Comparison of ENCODE assay signal across 10 mouse cellular contexts in genomic region chr15:62257955-62258354, GRCm38 (mm10).
A peak's percentile ranks its signal among the peaks of the same experiment; 100 is the strongest.
DNase-seq lines count a peak whose midpoint lies in the region; ATAC-seq lines count a peak whose summit lies in the region.
"Had no signal": no experiment of that assay in that cellular context is flagged by ENCODE, and none has a peak within 500 bp of the region (broad histone marks: within the 10 kb centered on the region; RNA-seq: fewer than 3 reads in every experiment).

No protein-coding gene starts in this region.

- ATAC-seq in megakaryocyte-erythroid progenitor cell, adult 5-6 weeks (replicated peaks; ENCODE audit: low FRiP score, low TSS enrichment, poor library complexity, severe bottlenecking), result no peak

- H3K4me3 ChIP-seq in forebrain, embryonic 10.5 days, result no peak overlapping the region
- H3K4me3 ChIP-seq: erythroblast, embryonic 14.5 days had no signal

- H3K27ac ChIP-seq in forebrain, embryonic 10.5 days, result peak overlapping the region; percentile 25; the same call in 1 of the 2 replicates

- H3K9me3 ChIP-seq in forebrain, embryonic 10.5 days, result no peaks in the 10 kb centered on the region
- H3K9me3 ChIP-seq: G1E had no signal

- DNase-seq in right cerebral cortex, adult 18-20 months, result peak; percentile 12
- no peak for DNase-seq in right cerebral cortex, postnatal 25 days
- peak; percentile 26 for DNase-seq in forebrain, embryonic 10.5 days (ENCODE audit: extremely low spot score, low spot score)
- peak; percentile 31 for DNase-seq in heart, postnatal 25 days (ENCODE audit: low spot score)
- DNase-seq in layer of hippocampus, adult 9-11 months, result peak; percentile 34
- peak; percentile 24 to 57 for DNase-seq in lung, postnatal 4 days
- DNase-seq in skeletal muscle tissue, adult 2 months (ENCODE audit: low read depth, low spot score), result peak; percentile 80

- WGBS in forebrain, embryonic 10.5 days, result 22% methylated on average over 3 of the region's 3 CpGs

- intact Hi-C loops in heart, postnatal 25 days (cut with DNase I), result no loop called here

- H3K4me1 ChIP-seq in forebrain, embryonic 10.5 days, result peaks cover 10% of the 10 kb centered on the region

- no peaks in the 10 kb centered on the region for H3K27me3 ChIP-seq in forebrain, embryonic 10.5 days (ENCODE audit: poor library complexity, severe bottlenecking)

- H3K36me3 ChIP-seq in forebrain, embryonic 10.5 days (replicated peaks), result no peaks in the 10 kb centered on the region
- H3K36me3 ChIP-seq: G1E had no signal
